Mouse (Mus musculus) adrenal gland (tissue): ENCODE measurements around the gene Zfp213.

ENCODE experiments used
- intact Hi-C: fragments of 180-260 bp; cut with DNase I; formaldehyde crosslinking; loops from one replicate; pipeline ENCODE4 v1.15.1; 2025

Zfp213 gene

GRCm38 (mm10) chr17:23518701-23519423, 45.2 kb downstream of the Zfp213 start:
- intact Hi-C loops = no loop called here
